Mouse (Mus musculus) CD8-positive naive resting alpha-beta T cell, adult 57 days (primary cell): Measurements from ENCODE around the gene Rnase2b. TPM values are rescaled to one million over a fixed set of nuclear protein-coding genes. Genes with fewer than 3 reads are reported as not detected.

Experiments
- total RNA-seq: library from RNA; stranded (reverse); gene quantifications from one replicate; pipeline ENCODE4 v1.2.4, GENCODE M21; 2023

Gene Rnase2b
- not detected for total RNA-seq

GRCm38 (mm10) chr14:51161976-51162375 is at the start of gene Rnase2b:
Rnase2b (plus strand) TSS chr14:51162260.

GRCm38 (mm10) chr14:51113916-51114560 is 48.0 kb upstream of the Rnase2b start, which contains the start of gene Eddm3b:
Eddm3b (plus strand) TSS chr14:51114426.

DNA sequence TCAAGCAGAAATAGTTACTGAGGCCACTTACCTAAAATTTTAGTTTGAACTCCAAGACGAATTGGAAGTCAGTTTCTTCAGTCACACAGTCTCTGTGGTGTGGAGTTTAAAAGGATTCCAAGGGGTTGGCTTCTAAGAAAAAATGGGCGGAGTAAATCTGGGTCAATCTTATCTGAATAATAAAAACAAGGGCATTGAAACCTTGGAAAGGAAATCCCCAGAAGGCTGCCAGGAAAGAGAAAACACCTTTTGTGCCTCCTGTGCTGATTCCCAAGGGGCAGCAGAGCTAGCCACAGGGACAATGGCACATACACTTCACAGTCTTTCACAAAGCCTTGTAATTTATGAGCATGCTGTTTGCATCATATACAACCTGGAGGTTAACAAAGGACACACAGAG is 15.4 kb upstream of the Rnase2b start, which contains the start of gene Rnase1:
Rnase1 (minus strand) TSS at position 101 of the 400 bp plus-strand sequence.

DNA sequence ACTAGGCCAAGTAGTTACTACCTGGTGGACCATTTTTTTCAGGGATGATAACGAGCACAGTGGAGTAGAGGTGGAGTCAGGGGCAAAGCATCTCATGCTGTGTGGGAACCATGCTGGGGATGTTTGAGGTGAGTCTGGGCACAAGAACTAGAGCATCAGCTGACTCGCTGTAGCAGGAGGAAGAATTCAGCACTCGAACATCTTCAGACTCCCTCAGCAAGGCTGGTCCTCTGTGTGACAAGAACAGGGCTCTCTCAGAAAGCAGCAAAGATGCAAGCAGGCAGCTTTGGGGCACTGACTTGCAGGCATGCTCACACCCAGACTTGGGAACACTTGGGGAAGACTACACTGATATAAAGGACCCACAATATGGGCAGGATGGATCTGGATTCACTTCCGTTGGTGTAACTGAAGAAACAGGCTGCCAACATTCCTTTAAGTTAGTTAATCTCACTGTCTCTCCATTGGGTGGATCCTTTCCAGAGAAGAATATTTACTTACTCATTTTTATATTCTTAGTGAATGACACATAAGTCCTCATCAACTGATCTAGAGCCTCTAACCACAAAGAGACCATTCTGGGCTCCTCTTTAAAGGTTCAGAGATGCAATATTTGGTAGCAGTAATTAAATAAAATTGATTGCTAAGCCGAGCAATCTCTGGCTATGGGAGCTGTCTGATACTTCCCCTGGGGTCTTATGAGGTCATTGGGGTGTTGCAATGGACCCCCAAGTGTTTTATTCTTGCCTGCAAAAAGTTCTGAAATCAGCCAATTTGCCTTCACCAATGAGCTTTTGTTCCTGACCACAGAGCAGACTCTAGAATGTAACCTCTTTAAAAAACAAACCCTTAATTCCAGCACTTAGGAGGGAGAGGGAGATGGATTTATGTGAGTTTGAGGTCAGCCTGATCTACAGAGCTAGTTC is 37.3 kb downstream of the Rnase2b start, which contains the start of gene Ang2:
Ang2 (minus strand) TSS at position 51 of the 926 bp plus-strand sequence.

GRCm38 (mm10) chr14:51203115-51203514 is 41.1 kb downstream of the Rnase2b start, which contains the start of gene Ear14:
Ear14 (plus strand) TSS chr14:51203391.

Other genes starting within 250 kb of the Rnase2b start
- 35.4 TPM for gene Osgep, start 237.4 kb upstream of the Rnase2b start, total RNA-seq
- 43.6 TPM for gene Apex1, start 237.3 kb upstream of the Rnase2b start, total RNA-seq
- 86.2 TPM for gene Pip4p1, start 231.4 kb upstream of the Rnase2b start, total RNA-seq
- gene Pnp, start 231.2 kb upstream of the Rnase2b start, total RNA-seq: 32.1 TPM
- gene Gm49342, start 217.7 kb upstream of the Rnase2b start, total RNA-seq: 23.6 TPM
- 0.58 TPM for gene Pnp2, start 206.3 kb upstream of the Rnase2b start, total RNA-seq
- not detected for gene Rnase10, start 154.5 kb upstream of the Rnase2b start, total RNA-seq
- gene Rnase9, start 120.4 kb upstream of the Rnase2b start, total RNA-seq: not detected
- gene Rnase11, start 112.1 kb upstream of the Rnase2b start, total RNA-seq: not detected
- gene Rnase12, start 104.6 kb upstream of the Rnase2b start, total RNA-seq: not detected
- gene Olfr750, start 87.8 kb upstream of the Rnase2b start, total RNA-seq: not detected
- 0.37 TPM for gene Rnase4, start 71.2 kb upstream of the Rnase2b start, total RNA-seq
- gene Ang, start 71.1 kb upstream of the Rnase2b start, total RNA-seq: 0.77 TPM
- gene Eddm3b, start 47.8 kb upstream of the Rnase2b start, total RNA-seq: not detected
- gene Rnase6, start 38.4 kb upstream of the Rnase2b start, total RNA-seq: 10.3 TPM
- gene Rnase1, start 15.5 kb upstream of the Rnase2b start, total RNA-seq: 3.2 TPM
- not detected for gene Ang2, start 36.9 kb downstream of the Rnase2b start, total RNA-seq
- gene Ear14, start 41.1 kb downstream of the Rnase2b start, total RNA-seq: not detected
- gene Rnase2a, start 93.9 kb downstream of the Rnase2b start, total RNA-seq: not detected
- gene Gm7247, start 199.5 kb downstream of the Rnase2b start, total RNA-seq: not detected
- gene Vmn2r88, start 248.6 kb downstream of the Rnase2b start, total RNA-seq: not detected